Mouse (Mus musculus) midbrain, embryonic 13.5 days (tissue): ENCODE measurements around the gene Gm20865. TPM values are rescaled to one million over a fixed set of nuclear protein-coding genes. Genes with fewer than 3 reads are reported as not detected.
"Not testable (repeated sequence)": the region's sequence is repeated elsewhere in the genome, so short reads cannot be mapped to it uniquely, and the experiment has no call there.

Experiments used
- ATAC-seq: fragments of 200-750 bp; cut with Nextera tagmentation; 2 replicates; pipeline ENCODE4 v1.8.0; 2017; ENCODE audit warnings: mild to moderate bottlenecking, moderate TSS enrichment, moderate library complexity
- H3K27ac ChIP-seq: fragments of 300-500 bp; sonication (generic); 2 replicates; pipeline ENCODE4 v1.5.1; 2015; ENCODE audit warnings: inconsistent platforms, mild to moderate bottlenecking, moderate library complexity
- H3K27me3 ChIP-seq: fragments of 300-500 bp; sonication (generic); 2 replicates; pipeline ENCODE4 v1.6.1; 2015; ENCODE audit warnings: mild to moderate bottlenecking, inconsistent platforms
- H3K36me3 ChIP-seq: fragments of 300-500 bp; sonication (generic); 2 replicates; pipeline ENCODE4 v1.6.1; 2015; ENCODE audit warnings: mild to moderate bottlenecking, inconsistent platforms
- H3K4me1 ChIP-seq: fragments of 300-500 bp; sonication (generic); replicated peaks from 2 replicates; pipeline ENCODE4 v1.6.1; 2015; ENCODE audit warnings: inconsistent platforms
- H3K4me2 ChIP-seq: fragments of 300-500 bp; sonication (generic); replicated peaks from 2 replicates; pipeline ENCODE4 v1.6.1; 2015; ENCODE audit warnings: moderate library complexity, mild to moderate bottlenecking, inconsistent platforms
- H3K4me3 ChIP-seq: fragments of 300-500 bp; sonication (generic); replicated peaks from 2 replicates; pipeline ENCODE4 v1.5.1; 2015; ENCODE audit warnings: mild to moderate bottlenecking, inconsistent platforms
- H3K9ac ChIP-seq: fragments of 300-500 bp; sonication (generic); replicated peaks from 2 replicates; pipeline ENCODE4 v1.6.1; 2015; ENCODE audit warnings: mild to moderate bottlenecking, inconsistent platforms
- H3K9me3 ChIP-seq: fragments of 300-500 bp; sonication (generic); 2 replicates; pipeline ENCODE4 v1.6.1; 2016; ENCODE audit warnings: mild to moderate bottlenecking, inconsistent platforms
- WGBS: fragments of 180-500 bp; shearing (Covaris S2); methylation state at CpG from one replicate; pipeline ENCODE4 v1.1.7; 2015; 5-methylcytosine and 5-hydroxymethylcytosine counted together
- polyA plus RNA-seq: library from polyadenylated mRNA; unstranded; fragments of >200 nt; fragmentation: Nextera tagmentation; extraction: Ambion mirVana; gene quantifications from 2 replicates; pipeline ENCODE4 v1.2.1, GENCODE M21; 2015

Gene Gm20865
- not detected in 2 replicates for polyA plus RNA-seq

DNA sequence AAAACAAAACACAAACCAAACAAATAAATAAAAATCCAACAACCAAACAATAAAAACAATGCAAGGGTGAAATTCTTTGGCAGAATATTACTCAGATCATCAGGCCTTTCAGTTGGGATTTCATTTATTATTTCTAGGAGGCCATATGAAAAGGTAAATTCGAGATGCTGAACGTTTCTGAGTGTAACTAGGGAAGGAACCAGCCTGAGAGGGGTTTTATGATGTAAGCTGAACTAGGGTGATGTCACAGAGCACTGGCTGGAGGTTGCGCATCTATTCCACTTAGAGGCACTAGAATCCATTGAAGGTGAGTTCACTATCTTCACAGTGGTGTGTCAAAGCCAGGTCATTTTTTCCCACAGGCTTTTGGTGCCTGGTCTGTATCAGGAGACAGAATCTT is at the start of gene Gm20865:
Gene Gm20865, plus strand, starts transcription at position 301 of the 400 bp plus-strand sequence.
- H3K4me1 ChIP-seq, H3K27me3 ChIP-seq, H3K27ac ChIP-seq, H3K9me3 ChIP-seq, H3K36me3 ChIP-seq, ATAC-seq, H3K9ac ChIP-seq, H3K4me3 ChIP-seq, H3K4me2 ChIP-seq: not testable (repeated sequence)
- no CpG with 5 or more reads among the region's 3 CpGs for WGBS

Other genes starting within 250 kb of the Gm20865 start
- not detected in 2 replicates for gene Gm29866, start 247.9 kb upstream of the Gm20865 start, polyA plus RNA-seq
- gene Gm20909, start 77.0 kb upstream of the Gm20865 start, polyA plus RNA-seq = not detected in 2 replicates